Mouse (Mus musculus) kidney, embryonic 15.5 days (tissue): ENCODE measurements around the gene Tmem174. TPM values are rescaled to one million over a fixed set of nuclear protein-coding genes. Genes with fewer than 3 reads are reported as not detected.

Experiments used
- ATAC-seq: fragments of 200-750 bp; cut with Nextera tagmentation; replicated peaks from 2 replicates; pipeline ENCODE4 v1.8.0; 2017; ENCODE audit warnings: moderate TSS enrichment; ENCODE audit not compliant: low FRiP score
- H3K27ac ChIP-seq: fragments of 300-500 bp; sonication (generic); 2 replicates; pipeline ENCODE4 v1.5.1; 2015; ENCODE audit warnings: mild to moderate bottlenecking, inconsistent platforms
- H3K27me3 ChIP-seq: fragments of 300-500 bp; sonication (generic); 2 replicates; pipeline ENCODE4 v1.6.1; 2015; ENCODE audit warnings: inconsistent platforms
- H3K36me3 ChIP-seq: fragments of 300-500 bp; sonication (generic); 2 replicates; pipeline ENCODE4 v1.6.1; 2015; ENCODE audit warnings: inconsistent platforms
- H3K4me1 ChIP-seq: fragments of 300-500 bp; sonication (generic); 2 replicates; pipeline ENCODE4 v1.6.1; 2015; ENCODE audit warnings: inconsistent platforms
- H3K4me2 ChIP-seq: fragments of 300-500 bp; sonication (generic); 2 replicates; pipeline ENCODE4 v1.6.1; 2015; ENCODE audit warnings: moderate library complexity, mild to moderate bottlenecking, inconsistent platforms
- H3K4me3 ChIP-seq: fragments of 300-500 bp; sonication (generic); replicated peaks from 2 replicates; pipeline ENCODE4 v1.5.1; 2015; ENCODE audit warnings: mild to moderate bottlenecking, inconsistent platforms
- H3K9ac ChIP-seq: fragments of 300-500 bp; sonication (generic); 2 replicates; pipeline ENCODE4 v1.6.1; 2015; ENCODE audit warnings: mild to moderate bottlenecking, inconsistent platforms
- H3K9me3 ChIP-seq: fragments of 300-500 bp; sonication (generic); replicated peaks from 2 replicates; pipeline ENCODE4 v1.6.1; 2016; ENCODE audit warnings: inconsistent platforms
- WGBS: fragments of 180-500 bp; shearing (Covaris S2); methylation state at CpG from one replicate; pipeline ENCODE4 v1.1.7; 2015; ENCODE audit warnings: mixed read lengths; 5-methylcytosine and 5-hydroxymethylcytosine counted together
- polyA plus RNA-seq: library from polyadenylated mRNA; unstranded; fragments of >200 nt; fragmentation: Nextera tagmentation; extraction: Ambion mirVana; gene quantifications from 2 replicates; pipeline ENCODE4 v1.2.1, GENCODE M21; 2015

The Tmem174 gene
- polyA plus RNA-seq, 1 experiment from 2014 or later, result 22.4 TPM

DNA sequence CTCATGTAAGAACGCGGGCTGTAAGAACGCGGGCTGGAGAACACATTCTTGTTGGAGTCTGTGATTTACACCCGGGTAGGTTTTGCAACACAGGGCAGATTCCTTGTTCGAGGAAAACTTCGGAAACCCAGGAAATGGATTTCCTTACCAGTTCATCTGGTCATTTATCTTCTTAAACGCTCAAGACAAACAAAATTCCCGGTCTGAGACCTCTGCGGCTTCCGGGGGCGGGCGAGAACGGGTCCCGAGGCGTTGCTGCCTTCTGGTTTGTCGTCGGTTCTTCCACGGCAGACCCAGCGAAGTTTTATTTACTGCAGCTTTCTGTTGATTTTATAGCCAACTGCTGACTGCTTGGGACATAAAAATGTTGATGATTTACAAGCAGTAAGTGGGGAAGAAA is 10.5 kb downstream of the Tmem174 start:
- Histone ChIP-seq H3K4me2 (peak overlapping the region; percentile 42), H3K9me3 (no peaks in the 10 kb centered on the region), H3K4me3 (no peak overlapping the region; the same call in 1 of the 2 replicates), H3K27me3 (no peaks in the 10 kb centered on the region), H3K4me1 (peaks cover 23% of the 10 kb centered on the region), H3K27ac (0 out of 2 replicates have a peak overlapping the region, but pooled peaks have one; percentile 51), H3K36me3 (no peaks in the 10 kb centered on the region), H3K9ac (no peak overlapping the region)
- ATAC-seq, result peak; percentile 38; the same call in 1 of the 2 replicates
- 21% methylated on average over 20 of the region's 20 CpGs for WGBS

- no peak overlapping the region for H3K27ac ChIP-seq
- no peaks in the 10 kb centered on the region for H3K36me3 ChIP-seq
- H3K9ac ChIP-seq, result no peak overlapping the region
- H3K4me3 ChIP-seq, result no peak overlapping the region
- H3K4me2 ChIP-seq, result no peak overlapping the region
- no peaks in the 10 kb centered on the region for H3K27me3 ChIP-seq
- peaks cover 13% of the 10 kb centered on the region; the same call in 1 of the 2 replicates for H3K4me1 ChIP-seq
- 86% methylated on average over 10 of the region's 10 CpGs for WGBS
- H3K9me3 ChIP-seq, result no peaks in the 10 kb centered on the region
- ATAC-seq, result no peak
Observed at GRCm38 (mm10) chr13:98624506-98624905, 12.7 kb downstream of the Tmem174 start.

- peaks cover 13% of the 10 kb centered on the region for H3K4me1 ChIP-seq
- no peaks in the 10 kb centered on the region for H3K36me3 ChIP-seq
- H3K9ac ChIP-seq, result no peak overlapping the region
- H3K27me3 ChIP-seq, result no peaks in the 10 kb centered on the region
- no peak for ATAC-seq
- no peak overlapping the region for H3K4me2 ChIP-seq
- H3K27ac ChIP-seq, result no peak overlapping the region
- H3K9me3 ChIP-seq, result no peaks in the 10 kb centered on the region
- WGBS, result 42% methylated on average over 8 of the region's 8 CpGs
- no peak overlapping the region for H3K4me3 ChIP-seq
Observed at GRCm38 (mm10) chr13:98622881-98623549, 14.2 kb downstream of the Tmem174 start.

DNA sequence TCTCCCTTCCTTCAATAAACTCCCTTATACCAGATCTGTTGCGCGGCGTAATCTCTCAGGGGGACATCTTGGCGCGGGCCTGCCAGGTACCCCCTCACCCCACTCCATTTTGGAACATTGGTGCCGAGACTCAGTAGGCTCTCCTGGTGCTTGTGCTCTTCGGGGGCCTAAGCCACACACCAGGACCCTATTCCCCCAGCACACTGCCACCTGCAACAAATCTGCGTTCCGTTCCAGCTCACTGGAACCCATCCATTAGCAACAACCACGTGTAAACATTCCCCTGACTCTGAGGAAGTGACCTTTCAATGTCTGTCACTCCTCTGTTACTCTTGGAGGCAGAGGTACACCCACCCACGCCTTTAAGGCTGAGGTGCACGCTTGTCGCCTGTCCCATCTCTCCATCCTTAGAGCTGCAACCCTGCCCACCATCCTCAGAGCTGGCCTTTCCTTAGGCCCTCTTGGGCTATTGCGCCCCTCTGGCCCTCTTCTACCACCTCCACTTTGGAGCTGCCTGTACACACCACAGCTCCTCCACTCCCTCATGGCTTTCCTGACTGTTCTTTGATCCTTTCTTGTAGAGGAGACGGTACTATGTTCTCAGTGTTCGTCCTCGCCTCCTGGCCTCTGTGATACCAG is 19.7 kb downstream of the Tmem174 start:
- 40% methylated on average over 17 of the region's 17 CpGs for WGBS
- no peak overlapping the region for H3K4me3 ChIP-seq

DNA sequence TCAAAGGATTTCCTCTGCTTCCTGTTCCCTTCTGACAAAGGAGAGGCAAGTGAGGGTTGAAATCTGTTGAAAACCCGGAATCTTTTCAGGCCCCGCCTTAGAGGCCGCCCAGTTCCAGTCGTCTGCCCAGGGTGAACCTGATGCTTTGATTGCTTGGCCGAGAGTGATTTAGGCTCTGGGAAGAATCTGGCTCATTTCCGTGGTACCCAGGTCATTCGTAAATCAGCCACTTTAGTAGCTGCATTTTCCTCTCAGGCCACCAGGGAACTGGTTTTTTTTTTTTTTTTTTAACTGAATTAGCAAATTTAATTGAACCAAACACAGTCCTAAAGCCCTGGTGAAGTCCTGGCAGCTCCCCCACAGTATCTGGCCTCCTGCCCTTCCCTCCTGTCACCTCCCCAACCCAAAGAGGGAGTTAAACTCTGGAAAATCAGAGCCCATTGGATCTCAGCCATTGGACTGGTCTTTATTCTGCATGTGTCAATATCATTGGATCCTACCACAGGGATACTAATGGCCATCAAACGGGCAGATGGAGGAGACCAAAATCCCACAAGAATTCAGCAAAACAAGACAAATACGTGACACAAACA is 29.2 kb downstream of the Tmem174 start:
- peak; percentile 85 for ATAC-seq
- H3K9me3 ChIP-seq, result peaks cover 2% of the 10 kb centered on the region
- no peak overlapping the region for H3K4me2 ChIP-seq
- H3K27ac ChIP-seq, result peak overlapping the region; percentile 42
- H3K9ac ChIP-seq, result no peak overlapping the region
- WGBS, result 16% methylated on average over 9 of the region's 9 CpGs
- H3K27me3 ChIP-seq, result no peaks in the 10 kb centered on the region
- H3K4me1 ChIP-seq, result peaks cover 14% of the 10 kb centered on the region
- peaks cover 2% of the 10 kb centered on the region; the same call in 1 of the 2 replicates for H3K36me3 ChIP-seq
- H3K4me3 ChIP-seq, result no peak overlapping the region

More for the DNA sequence above, 19.7 kb downstream of the Tmem174 start:
- H3K9ac ChIP-seq, result no peak overlapping the region
- no peaks in the 10 kb centered on the region for H3K27me3 ChIP-seq
- H3K27ac ChIP-seq, result peak overlapping the region; percentile 25; the same call in 1 of the 2 replicates
- peaks cover 14% of the 10 kb centered on the region for H3K4me1 ChIP-seq
- H3K4me2 ChIP-seq, result no peak overlapping the region
- ATAC-seq, result peak; percentile 76
- peaks cover 20% of the 10 kb centered on the region for H3K9me3 ChIP-seq
- H3K36me3 ChIP-seq, result peaks cover 5% of the 10 kb centered on the region; the same call in 1 of the 2 replicates

DNA sequence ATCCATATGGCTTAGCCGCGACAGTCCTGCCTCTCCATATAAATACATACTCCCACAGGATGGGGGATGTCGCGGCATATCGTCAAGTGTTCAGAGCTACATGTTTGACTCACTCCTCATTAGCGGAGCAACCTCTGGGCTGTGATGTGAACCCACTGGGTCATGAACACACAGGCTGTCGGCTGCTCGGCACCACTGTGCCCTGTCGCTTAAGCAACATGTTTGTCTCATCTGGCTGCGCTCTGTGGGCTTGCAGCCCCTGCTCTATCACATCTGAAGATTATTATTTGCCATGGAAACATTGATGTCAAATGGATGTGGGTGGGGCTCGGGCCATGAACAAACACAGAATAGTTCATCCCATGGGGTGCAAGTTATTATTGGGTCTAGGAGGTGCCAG is 33.4 kb downstream of the Tmem174 start:
- no peaks in the 10 kb centered on the region for H3K27me3 ChIP-seq
- no peak overlapping the region for H3K27ac ChIP-seq
- H3K9me3 ChIP-seq, result no peaks in the 10 kb centered on the region
- 79% methylated on average over 11 of the region's 11 CpGs for WGBS
- H3K36me3 ChIP-seq, result no peaks in the 10 kb centered on the region
- no peak overlapping the region for H3K4me2 ChIP-seq
- ATAC-seq, result no peak
- H3K9ac ChIP-seq, result no peak overlapping the region
- H3K4me3 ChIP-seq, result no peak overlapping the region
- peaks cover 14% of the 10 kb centered on the region for H3K4me1 ChIP-seq

DNA sequence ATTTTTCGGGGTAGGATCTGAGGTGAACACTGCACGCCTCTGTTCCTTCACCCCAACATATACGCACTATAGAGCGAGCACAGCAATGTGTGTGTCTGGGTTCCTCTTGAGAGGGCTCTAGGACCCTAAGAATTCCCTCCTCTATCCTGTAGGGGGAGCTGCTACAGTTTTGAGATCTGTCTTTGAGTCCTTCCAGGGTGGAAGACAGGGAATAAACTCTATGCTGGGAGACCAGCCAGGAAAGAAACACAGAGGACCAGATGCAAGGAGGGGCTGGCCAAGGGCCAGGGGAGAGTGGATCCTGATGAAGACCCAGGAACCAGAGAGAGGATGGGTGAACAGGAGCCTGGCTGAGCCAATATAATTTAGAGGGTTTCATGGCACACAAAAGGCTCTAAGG is 40.5 kb downstream of the Tmem174 start:
- Histone ChIP-seq H3K27me3 (no peaks in the 10 kb centered on the region), H3K9me3 (no peaks in the 10 kb centered on the region), H3K4me3 (no peak overlapping the region), H3K4me2 (no peak overlapping the region), H3K36me3 (no peaks in the 10 kb centered on the region), H3K4me1 (peaks cover 35% of the 10 kb centered on the region), H3K27ac (no peak overlapping the region), H3K9ac (no peak overlapping the region)
- WGBS, result 88% methylated on average over 4 of the region's 4 CpGs
- ATAC-seq, result no peak

DNA sequence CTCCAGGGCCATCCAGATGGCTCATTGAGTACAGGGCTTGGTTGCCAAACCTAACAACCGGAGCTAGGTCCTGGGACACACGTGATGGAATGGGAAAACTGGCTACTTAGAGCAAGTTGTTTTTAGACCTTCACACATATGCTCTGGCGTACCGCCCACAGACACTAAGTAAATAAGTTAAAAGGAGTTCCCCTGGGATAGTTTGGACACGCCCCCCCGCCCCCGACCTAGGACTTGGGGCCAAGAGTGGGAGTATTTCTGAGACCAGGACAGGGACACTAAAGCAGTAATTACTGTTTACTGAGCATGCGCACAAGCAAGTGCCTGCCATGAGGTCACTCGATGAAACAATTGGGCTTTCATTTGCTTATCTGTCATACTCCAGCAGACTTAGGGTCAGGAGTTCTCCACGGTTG is 42.5 kb downstream of the Tmem174 start:
- Histone ChIP-seq H3K4me2 (no peak overlapping the region), H3K36me3 (no peaks in the 10 kb centered on the region), H3K9me3 (no peaks in the 10 kb centered on the region), H3K4me3 (no peak overlapping the region), H3K27ac (peak overlapping the region; percentile 52; the same call in 1 of the 2 replicates), H3K4me1 (peaks cover 49% of the 10 kb centered on the region), H3K9ac (no peak overlapping the region), H3K27me3 (peaks cover 4% of the 10 kb centered on the region; the same call in 1 of the 2 replicates)
- 19% methylated on average over 10 of the region's 10 CpGs for WGBS
- ATAC-seq, result peak; percentile 25

DNA sequence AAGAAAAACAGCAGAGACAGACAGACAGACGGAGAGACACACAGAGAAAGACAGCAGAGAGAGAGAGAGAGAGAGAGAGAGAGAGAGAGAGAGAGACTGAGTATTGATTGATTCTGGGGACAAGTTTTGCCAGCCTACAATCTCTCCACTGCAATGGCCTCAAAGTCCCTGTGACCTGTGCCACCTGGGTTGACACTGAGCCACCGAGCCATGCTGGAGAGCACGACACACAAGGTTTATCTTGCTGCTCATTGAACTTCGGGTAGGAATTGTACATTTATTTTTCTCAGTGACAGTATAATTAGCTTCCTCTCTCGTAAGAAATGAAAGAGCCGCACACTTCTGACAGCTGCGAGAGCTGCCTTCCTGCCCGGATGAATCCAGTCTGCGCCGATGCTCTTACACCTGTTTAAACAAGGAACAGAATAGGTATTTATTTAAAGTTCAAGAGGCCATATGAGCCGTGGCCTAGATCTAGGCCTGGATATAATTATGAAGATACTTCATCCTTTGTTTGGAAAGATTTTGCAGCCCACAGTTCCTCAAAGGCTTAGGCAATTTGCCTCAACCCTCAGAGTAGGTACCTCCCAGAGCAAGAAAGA is 43.2 kb downstream of the Tmem174 start:
- ATAC-seq, result no peak
- 21% methylated on average over 11 of the region's 11 CpGs for WGBS
- Histone ChIP-seq H3K27me3 (peaks cover 9% of the 10 kb centered on the region; the same call in 1 of the 2 replicates), H3K4me3 (no peak overlapping the region), H3K36me3 (no peaks in the 10 kb centered on the region), H3K9me3 (no peaks in the 10 kb centered on the region), H3K27ac (0 out of 2 replicates have a peak overlapping the region, but pooled peaks have one; percentile 52), H3K4me1 (peaks cover 56% of the 10 kb centered on the region), H3K9ac (no peak overlapping the region), H3K4me2 (no peak overlapping the region)

GRCm38 (mm10) chr13:98591406-98591805 is 45.8 kb downstream of the Tmem174 start:
- Histone ChIP-seq H3K36me3 (no peaks in the 10 kb centered on the region), H3K9ac (no peak overlapping the region), H3K27me3 (peaks cover 30% of the 10 kb centered on the region), H3K4me3 (no peak overlapping the region), H3K4me2 (peak overlapping the region; percentile 22), H3K4me1 (peaks cover 79% of the 10 kb centered on the region), H3K27ac (peak overlapping the region; percentile 81), H3K9me3 (no peaks in the 10 kb centered on the region)
- ATAC-seq, result peak; percentile 27; the same call in 1 of the 2 replicates
- 53% methylated on average over 6 of the region's 6 CpGs for WGBS

DNA sequence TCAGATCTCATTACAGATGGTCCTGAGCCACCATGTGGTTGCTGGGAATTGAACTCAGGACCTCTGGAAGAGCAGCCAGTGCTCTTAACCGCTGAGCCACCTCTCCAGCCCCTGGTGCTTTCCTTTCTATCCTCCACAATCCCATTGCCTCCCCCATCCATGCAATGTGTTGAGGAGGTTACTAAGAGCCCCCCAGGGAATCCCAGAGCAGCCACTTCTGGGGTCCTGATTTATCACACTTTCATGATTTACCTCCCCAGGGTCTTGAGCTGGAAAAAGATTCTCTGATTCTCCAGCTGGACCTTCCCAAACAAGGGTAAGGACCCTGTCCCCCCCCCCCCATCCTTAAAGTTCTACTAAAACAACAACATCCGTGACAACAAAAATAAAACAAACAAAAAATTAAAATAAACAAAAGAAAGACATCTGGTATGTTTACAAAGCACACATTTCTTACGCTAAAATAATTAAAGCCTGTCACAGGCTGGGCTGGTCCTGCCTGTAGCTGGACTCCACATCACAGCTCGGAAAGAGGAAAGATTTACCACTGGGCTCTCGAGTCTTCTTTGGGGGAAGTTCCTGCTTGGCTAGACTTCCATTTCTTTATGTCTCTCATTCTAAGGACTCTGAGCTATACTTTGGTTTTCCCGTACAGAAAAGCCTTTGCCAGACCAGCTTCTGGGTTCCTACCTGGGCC is 46.4 kb downstream of the Tmem174 start:
- Histone ChIP-seq H3K4me2 (peak overlapping the region; percentile 22), H3K9me3 (no peaks in the 10 kb centered on the region), H3K27ac (peak overlapping the region; percentile 81), H3K27me3 (peaks cover 36% of the 10 kb centered on the region), H3K4me1 (peaks cover 80% of the 10 kb centered on the region), H3K4me3 (no peak overlapping the region), H3K36me3 (no peaks in the 10 kb centered on the region), H3K9ac (no peak overlapping the region)
- ATAC-seq, result peak; percentile 45
- WGBS, result 41% methylated on average over 6 of the region's 6 CpGs
